ENCODE assay signal across 11 mouse cellular contexts in genomic region chr12:73591625-73592024, GRCm38 (mm10). TPM values are rescaled to one million over a fixed set of nuclear protein-coding genes. Genes with fewer than 3 reads are reported as not detected.
DNase-seq lines count a peak whose midpoint lies in the region; ATAC-seq and TF ChIP-seq lines count a peak whose summit lies in the region.
"Had no signal": no experiment of that assay in that cellular context is flagged by ENCODE, and none has a peak within 500 bp of the region (broad histone marks: within the 10 kb centered on the region; RNA-seq: fewer than 3 reads in every experiment).

No protein-coding gene starts in this region.

- 77% methylated on average over 8 of the region's 11 CpGs for whole genome bisulfite sequencing in midbrain, embryonic 15.5 days

- H3K4me1 ChIP-seq in midbrain, embryonic 15.5 days, result no peaks in the 10 kb centered on the region
- H3K4me1 ChIP-seq: embryonic facial prominence, embryonic 15.5 days had no signal

- no peak overlapping the region for H3K4me2 ChIP-seq in midbrain, embryonic 15.5 days
- H3K4me2 ChIP-seq: embryonic facial prominence, embryonic 15.5 days had no signal

- H3K27me3 ChIP-seq in midbrain, embryonic 15.5 days (replicated peaks), result peaks cover 5% of the 10 kb centered on the region
- H3K27me3 ChIP-seq: embryonic facial prominence, embryonic 15.5 days had no signal

- peak overlapping the region; percentile 81 for H3K27ac ChIP-seq in gastrocnemius, adult 2 months
- no peak overlapping the region for H3K27ac ChIP-seq in midbrain, embryonic 15.5 days
- H3K27ac ChIP-seq: embryonic facial prominence, embryonic 15.5 days had no signal

- H3K9ac ChIP-seq in midbrain, embryonic 15.5 days, result no peak overlapping the region
- H3K9ac ChIP-seq: embryonic facial prominence, embryonic 15.5 days had no signal

- ATAC-seq in midbrain, embryonic 15.5 days (replicated peaks), result no peak

- H3K36me3 ChIP-seq in midbrain, embryonic 15.5 days (replicated peaks), result no peaks in the 10 kb centered on the region
- H3K36me3 ChIP-seq: embryonic facial prominence, embryonic 15.5 days had no signal

- TF ChIP-seq CTCF in gastrocnemius, adult 2 months (IDR thresholded peaks at IDR 0.05), result no peak

- H3K9me3 ChIP-seq in midbrain, embryonic 15.5 days, result no peaks in the 10 kb centered on the region
- H3K9me3 ChIP-seq: embryonic facial prominence, embryonic 15.5 days had no signal

- H3K4me3 ChIP-seq in gastrocnemius, adult 2 months, result peak overlapping the region; percentile 36
- no peak overlapping the region for H3K4me3 ChIP-seq in midbrain, embryonic 15.5 days
- H3K4me3 ChIP-seq: embryonic facial prominence, embryonic 15.5 days had no signal

- DNase-seq in adrenal gland, adult 8-10 months, result peak; percentile 70
- DNase-seq in gastrocnemius, adult 2 months, result peak; percentile 67
- peak; percentile 65 to 75 for DNase-seq in heart, postnatal 14 days
- peak; percentile 66 to 76 for DNase-seq in kidney, postnatal 4 days
- DNase-seq in left cerebral cortex, adult 18-20 months (ENCODE audit: low spot score in 2 of 2), result no peak
- DNase-seq in cerebellum, adult 11-12 months, result no peak
- DNase-seq in layer of hippocampus, adult 9-10 months (ENCODE audit: low spot score), result no peak
- DNase-seq: layer of hippocampus, postnatal 36 days had no signal

- intact Hi-C loops in gastrocnemius, adult 2 months (cut with DNase I), result loop anchor here (5.0 kb wide), 2 partner anchors 81 to 96 kb away; no protein-coding TSS in a partner anchor
- intact Hi-C loops in heart, postnatal 14 days (cut with DNase I), result no loop called here

RNA-seq across cellular contexts. Expression of gene Prkch, which starts 7.0 kb away (rescaled TPM):
- 10 to 100 TPM; 11.8 to 20.1 (median 17.1) TPM for total RNA-seq in adrenal gland, adult 8-10 months (2022)
- 1 to 10 TPM; 5.5 to 7.6 TPM for total RNA-seq in gastrocnemius, adult 2 months (2021)
- total RNA-seq in heart, postnatal 14 days (2021), result 10 to 100 TPM; 25.1 to 27.2 TPM
- 1 to 10 TPM; 4.8 to 5.6 TPM for total RNA-seq in left cerebral cortex, adult 18-20 months (2021)
- 10.1 and 10.3 TPM in 2 replicates for polyA plus RNA-seq in midbrain, embryonic 15.5 days (2015; fragmentation: Nextera tagmentation; extraction: Ambion mirVana)

RNA-seq across cellular contexts. Expression of gene Tmem30b, which starts 45.4 kb away (rescaled TPM):
- total RNA-seq in adrenal gland, adult 8-10 months (2022), result under 1 TPM in 1 of 4 experiments, not detected in 3; 0.09 TPM
- total RNA-seq in gastrocnemius, adult 2 months (2021), result under 1 TPM; 0.26 to 0.50 TPM
- under 1 TPM; 0.22 to 0.27 TPM for total RNA-seq in heart, postnatal 14 days (2021)
- total RNA-seq in left cerebral cortex, adult 18-20 months (2021), result under 1 TPM; 0.30 to 0.40 TPM
- 0.31 and 0.49 TPM in 2 replicates for polyA plus RNA-seq in midbrain, embryonic 15.5 days (2015; fragmentation: Nextera tagmentation; extraction: Ambion mirVana)
- total RNA-seq: layer of hippocampus, postnatal 36 days; megakaryocyte, adult 5-6 weeks had no signal

Comparison
In these comparisons a context has a peak if more than half of its experiments do, and no peak if none do; other contexts are left out.
1. DNase-seq: peak in adrenal gland, adult 8-10 months (single experiment), gastrocnemius, adult 2 months (single experiment), heart, postnatal 14 days (2 of 2) and kidney, postnatal 4 days (2 of 2); none in left cerebral cortex, adult 18-20 months (0 of 2), cerebellum, adult 11-12 months (single experiment) and layer of hippocampus, adult 9-10 months (single experiment).